Mouse (Mus musculus): ENCODE measurements around the gene Hoxd8. TPM values are rescaled to one million over a fixed set of nuclear protein-coding genes. Genes with fewer than 3 reads are reported as not detected.

Gene Hoxd8
- total RNA-seq, 2 experiments from 2014 or later: 43.9 to 55.4 TPM

- no peak for DNase-seq (ENCODE audit: low spot score in 2 of 2)
Measured at GRCm38 (mm10) chr2:74684106-74684505, 20.3 kb upstream of the Hoxd8 start.

- DNase-seq (ENCODE audit: low spot score in 2 of 2): no peak
Measured at GRCm38 (mm10) chr2:74685059-74685603, 19.3 kb upstream of the Hoxd8 start.

GRCm38 (mm10) chr2:74686301-74686987 lies 18.0 kb upstream of the Hoxd8 start:
- DNase-seq (ENCODE audit: low spot score in 2 of 2): no peak

- no peak for DNase-seq (ENCODE audit: low spot score in 2 of 2)
Measured at GRCm38 (mm10) chr2:74686988-74687697, 17.3 kb upstream of the Hoxd8 start.

GRCm38 (mm10) chr2:74687698-74688555 lies 16.5 kb upstream of the Hoxd8 start:
- no peak for DNase-seq (ENCODE audit: low spot score in 2 of 2)

GRCm38 (mm10) chr2:74688795-74689573 lies 15.4 kb upstream of the Hoxd8 start:
- no peak for DNase-seq (ENCODE audit: low spot score in 2 of 2)

GRCm38 (mm10) chr2:74689574-74690337 lies 14.7 kb upstream of the Hoxd8 start:
- DNase-seq (ENCODE audit: low spot score in 2 of 2): no peak

- no peak for DNase-seq (ENCODE audit: low spot score in 2 of 2)
Measured at GRCm38 (mm10) chr2:74690338-74690716, 14.1 kb upstream of the Hoxd8 start.

GRCm38 (mm10) chr2:74691022-74691951 lies 13.1 kb upstream of the Hoxd8 start, which contains the start of gene Hoxd10:
Gene Hoxd10, plus strand, starts transcription at chr2:74691924.
- DNase-seq (ENCODE audit: low spot score in 2 of 2): no peak

- DNase-seq (ENCODE audit: low spot score in 2 of 2): no peak
Measured at GRCm38 (mm10) chr2:74691995-74692807, 12.2 kb upstream of the Hoxd8 start.

- DNase-seq (ENCODE audit: low spot score in 2 of 2): no peak
Measured at GRCm38 (mm10) chr2:74692808-74693431, 11.5 kb upstream of the Hoxd8 start.

GRCm38 (mm10) chr2:74693432-74693827 lies 11.0 kb upstream of the Hoxd8 start:
- no peak for DNase-seq (ENCODE audit: low spot score in 2 of 2)

GRCm38 (mm10) chr2:74694066-74694465 lies 10.3 kb upstream of the Hoxd8 start:
- no peak for DNase-seq (ENCODE audit: low spot score in 2 of 2)

GRCm38 (mm10) chr2:74695383-74695782 lies 9.0 kb upstream of the Hoxd8 start:
- no peak for DNase-seq (ENCODE audit: low spot score in 2 of 2)

GRCm38 (mm10) chr2:74695813-74696430 lies 8.5 kb upstream of the Hoxd8 start:
- DNase-seq (ENCODE audit: low spot score in 2 of 2): no peak

- no peak for DNase-seq (ENCODE audit: low spot score in 2 of 2)
Measured at GRCm38 (mm10) chr2:74696442-74697335, 7.7 kb upstream of the Hoxd8 start.

Measured in adrenal gland, postnatal 4 days (tissue).